Mouse (Mus musculus) heart, embryonic 13.5 days (tissue): ENCODE measurements at regions not wholly inside any gene's neighbourhood (a gene's known extent, or its start where the extent isn't known, plus 50 kb on each side); places are given as distances from the start of the nearest gene placed in this dataset.

ENCODE experiments used
- ATAC-seq: fragments of 200-750 bp; cut with Nextera tagmentation; 2 replicates; pipeline ENCODE4 v1.8.0; 2017; ENCODE audit warnings: moderate TSS enrichment; ENCODE audit not compliant: insufficient number of reproducible peaks, low FRiP score, low TSS enrichment; ENCODE audit errors: extremely low read depth
- H3K27ac ChIP-seq: fragments of 300-500 bp; sonication (generic); replicated peaks from 2 replicates; pipeline ENCODE4 v1.5.1; 2015; ENCODE audit warnings: moderate library complexity, mild to moderate bottlenecking, inconsistent platforms
- H3K27me3 ChIP-seq: fragments of 300-500 bp; sonication (generic); replicated peaks from 2 replicates; pipeline ENCODE4 v1.6.1; 2015; ENCODE audit warnings: mild to moderate bottlenecking, inconsistent platforms
- H3K36me3 ChIP-seq: fragments of 300-500 bp; sonication (generic); 2 replicates; pipeline ENCODE4 v1.6.1; 2015; ENCODE audit warnings: mild to moderate bottlenecking, inconsistent platforms
- H3K4me1 ChIP-seq: fragments of 300-500 bp; sonication (generic); 2 replicates; pipeline ENCODE4 v1.6.1; 2015; ENCODE audit warnings: inconsistent platforms
- H3K4me2 ChIP-seq: fragments of 300-500 bp; sonication (generic); 2 replicates; pipeline ENCODE4 v1.6.1; 2015; ENCODE audit warnings: inconsistent platforms, mild to moderate bottlenecking, moderate library complexity
- H3K4me3 ChIP-seq: fragments of 300-500 bp; sonication (generic); 2 replicates; pipeline ENCODE4 v1.5.1; 2015; ENCODE audit warnings: moderate library complexity, mild to moderate bottlenecking, inconsistent platforms
- H3K9ac ChIP-seq: fragments of 300-500 bp; sonication (generic); 2 replicates; pipeline ENCODE4 v1.6.1; 2015; ENCODE audit warnings: inconsistent platforms, mild to moderate bottlenecking, moderate library complexity
- H3K9me3 ChIP-seq: fragments of 300-500 bp; sonication (generic); 2 replicates; pipeline ENCODE4 v1.6.1; 2016; ENCODE audit warnings: inconsistent platforms
- WGBS: fragments of 180-500 bp; shearing (Covaris S2); methylation state at CpG from one replicate; pipeline ENCODE4 v1.1.7; 2015; ENCODE audit warnings: mixed read lengths; 5-methylcytosine and 5-hydroxymethylcytosine counted together

GRCm38 (mm10) chr4:5379215-5379614 is 586.1 kb upstream of the Impad1 start:
- no peak overlapping the region for H3K9ac ChIP-seq
- no peaks in the 10 kb centered on the region for H3K27me3 ChIP-seq
- H3K9me3 ChIP-seq, result no peaks in the 10 kb centered on the region
- ATAC-seq, result no peak
- no peak overlapping the region for H3K4me3 ChIP-seq
- H3K36me3 ChIP-seq, result no peaks in the 10 kb centered on the region
- H3K4me1 ChIP-seq, result 0 out of 2 replicates have a peak, but pooled peaks cover 4% of the 10 kb centered on the region
- 47% methylated on average over 1 of the region's 1 CpGs for WGBS
- no peak overlapping the region for H3K27ac ChIP-seq
- H3K4me2 ChIP-seq, result no peak overlapping the region

- H3K4me1 ChIP-seq, result no peaks in the 10 kb centered on the region
- H3K9me3 ChIP-seq, result no peaks in the 10 kb centered on the region
- WGBS, result 81% methylated on average over 1 of the region's 1 CpGs
- no peak overlapping the region for H3K27ac ChIP-seq
- H3K27me3 ChIP-seq, result no peaks in the 10 kb centered on the region
- no peak overlapping the region for H3K4me3 ChIP-seq
- no peaks in the 10 kb centered on the region for H3K36me3 ChIP-seq
- no peak for ATAC-seq
- no peak overlapping the region for H3K9ac ChIP-seq
- H3K4me2 ChIP-seq, result no peak overlapping the region
Measured at GRCm38 (mm10) chr4:5358274-5358673, 565.1 kb upstream of the Impad1 start.

GRCm38 (mm10) chr4:5346226-5346625 is 553.1 kb upstream of the Impad1 start:
- ATAC-seq, result no peak
- whole genome bisulfite sequencing, result 66% methylated on average over 3 of the region's 3 CpGs
- no peak overlapping the region for H3K27ac ChIP-seq
- no peaks in the 10 kb centered on the region for H3K27me3 ChIP-seq
- H3K9ac ChIP-seq, result no peak overlapping the region
- no peak overlapping the region for H3K4me3 ChIP-seq
- no peaks in the 10 kb centered on the region for H3K4me1 ChIP-seq
- H3K9me3 ChIP-seq, result 0 out of 2 replicates have a peak, but pooled peaks cover 3% of the 10 kb centered on the region
- no peak overlapping the region for H3K4me2 ChIP-seq
- no peaks in the 10 kb centered on the region for H3K36me3 ChIP-seq

GRCm38 (mm10) chr4:5344739-5345138 is 551.6 kb upstream of the Impad1 start:
- no peak overlapping the region for H3K27ac ChIP-seq
- no peaks in the 10 kb centered on the region for H3K27me3 ChIP-seq
- H3K36me3 ChIP-seq, result no peaks in the 10 kb centered on the region
- no peak overlapping the region for H3K4me2 ChIP-seq
- 74% methylated on average over 4 of the region's 4 CpGs for WGBS
- H3K9ac ChIP-seq, result no peak overlapping the region
- no peak for ATAC-seq
- H3K4me3 ChIP-seq, result no peak overlapping the region
- H3K9me3 ChIP-seq, result 0 out of 2 replicates have a peak, but pooled peaks cover 3% of the 10 kb centered on the region
- H3K4me1 ChIP-seq, result no peaks in the 10 kb centered on the region

GRCm38 (mm10) chr4:5344311-5344710 is 551.2 kb upstream of the Impad1 start:
- no peak overlapping the region for H3K27ac ChIP-seq
- no peak overlapping the region for H3K9ac ChIP-seq
- no peaks in the 10 kb centered on the region for H3K36me3 ChIP-seq
- no peaks in the 10 kb centered on the region for H3K4me1 ChIP-seq
- no peak overlapping the region for H3K4me2 ChIP-seq
- no peaks in the 10 kb centered on the region for H3K27me3 ChIP-seq
- 57% methylated on average over 2 of the region's 2 CpGs for WGBS
- no peak overlapping the region for H3K4me3 ChIP-seq
- H3K9me3 ChIP-seq, result 0 out of 2 replicates have a peak, but pooled peaks cover 3% of the 10 kb centered on the region
- no peak for ATAC-seq

- no peak overlapping the region for H3K27ac ChIP-seq
- H3K27me3 ChIP-seq, result peaks cover 13% of the 10 kb centered on the region
- no peak overlapping the region for H3K4me2 ChIP-seq
- no peak for ATAC-seq
- no peak overlapping the region for H3K9ac ChIP-seq
- no peaks in the 10 kb centered on the region for H3K36me3 ChIP-seq
- no peaks in the 10 kb centered on the region for H3K4me1 ChIP-seq
- H3K4me3 ChIP-seq, result no peak overlapping the region
- WGBS, result 67% methylated on average over 4 of the region's 4 CpGs
- H3K9me3 ChIP-seq, result no peaks in the 10 kb centered on the region
Measured at GRCm38 (mm10) chr4:5337158-5337896, 544.2 kb upstream of the Impad1 start.

GRCm38 (mm10) chr4:5335030-5335429 is 541.9 kb upstream of the Impad1 start:
- no peaks in the 10 kb centered on the region for H3K9me3 ChIP-seq
- no peaks in the 10 kb centered on the region for H3K36me3 ChIP-seq
- H3K27me3 ChIP-seq, result peaks cover 33% of the 10 kb centered on the region
- no peak overlapping the region for H3K9ac ChIP-seq
- WGBS, result 77% methylated on average over 2 of the region's 2 CpGs
- no peaks in the 10 kb centered on the region for H3K4me1 ChIP-seq
- ATAC-seq, result no peak
- no peak overlapping the region for H3K4me2 ChIP-seq
- no peak overlapping the region for H3K4me3 ChIP-seq
- no peak overlapping the region for H3K27ac ChIP-seq

GRCm38 (mm10) chr4:5328497-5329194 is 535.5 kb upstream of the Impad1 start:
- H3K4me1 ChIP-seq, result peaks cover 24% of the 10 kb centered on the region
- 13% methylated on average over 5 of the region's 5 CpGs for WGBS
- H3K27me3 ChIP-seq, result peaks cover 28% of the 10 kb centered on the region
- no peak overlapping the region for H3K4me3 ChIP-seq
- no peaks in the 10 kb centered on the region for H3K9me3 ChIP-seq
- ATAC-seq, result no peak
- H3K4me2 ChIP-seq, result no peak overlapping the region
- H3K27ac ChIP-seq, result no peak overlapping the region
- H3K36me3 ChIP-seq, result no peaks in the 10 kb centered on the region
- no peak overlapping the region for H3K9ac ChIP-seq

- no peak for ATAC-seq
Measured at GRCm38 (mm10) chr4:5327171-5327661, 534.1 kb upstream of the Impad1 start.

GRCm38 (mm10) chr4:5301461-5301860 is 508.3 kb upstream of the Impad1 start:
- Histone ChIP-seq H3K9ac (no peak overlapping the region), H3K36me3 (no peaks in the 10 kb centered on the region), H3K27ac (no peak overlapping the region), H3K27me3 (no peaks in the 10 kb centered on the region), H3K4me2 (no peak overlapping the region), H3K9me3 (no peaks in the 10 kb centered on the region), H3K4me3 (no peak overlapping the region), H3K4me1 (no peaks in the 10 kb centered on the region)
- no peak for ATAC-seq
- WGBS, result 79% methylated on average over 3 of the region's 3 CpGs

More at GRCm38 (mm10) chr4:5327171-5327661, 534.1 kb upstream of the Impad1 start:
- WGBS, result 7% methylated on average over 2 of the region's 2 CpGs
- peak overlapping the region; percentile 3; the same call in 1 of the 2 replicates for H3K4me2 ChIP-seq
- H3K27ac ChIP-seq, result 0 out of 2 replicates have a peak overlapping the region, but pooled peaks have one; percentile 20
- peaks cover 24% of the 10 kb centered on the region for H3K4me1 ChIP-seq
- H3K9me3 ChIP-seq, result no peaks in the 10 kb centered on the region
- no peaks in the 10 kb centered on the region for H3K36me3 ChIP-seq
- H3K27me3 ChIP-seq, result peaks cover 29% of the 10 kb centered on the region
- H3K4me3 ChIP-seq, result no peak overlapping the region
- no peak overlapping the region for H3K9ac ChIP-seq

- 75% methylated on average over 1 of the region's 1 CpGs for WGBS
- H3K9me3 ChIP-seq, result no peaks in the 10 kb centered on the region
- no peak for ATAC-seq
- H3K4me1 ChIP-seq, result no peaks in the 10 kb centered on the region
- H3K4me3 ChIP-seq, result no peak overlapping the region
- no peak overlapping the region for H3K4me2 ChIP-seq
- H3K27ac ChIP-seq, result no peak overlapping the region
- H3K36me3 ChIP-seq, result no peaks in the 10 kb centered on the region
- no peaks in the 10 kb centered on the region for H3K27me3 ChIP-seq
- no peak overlapping the region for H3K9ac ChIP-seq
Measured at GRCm38 (mm10) chr4:5301017-5301416, 507.9 kb upstream of the Impad1 start.
